Mouse (Mus musculus) hindlimb bud, embryonic 11.5 days (tissue): ENCODE results near the gene Ctdsp2.
A peak's percentile ranks its signal among the peaks of the same experiment; 100 is the strongest.

ENCODE experiments used
- DNase-seq: peaks from one replicate; pipeline ENCODE4 v3.0.0-alpha.2; 2012; ENCODE audit warnings: low read depth, low spot score; ENCODE audit errors: extremely low spot score

The Ctdsp2 gene

DNA sequence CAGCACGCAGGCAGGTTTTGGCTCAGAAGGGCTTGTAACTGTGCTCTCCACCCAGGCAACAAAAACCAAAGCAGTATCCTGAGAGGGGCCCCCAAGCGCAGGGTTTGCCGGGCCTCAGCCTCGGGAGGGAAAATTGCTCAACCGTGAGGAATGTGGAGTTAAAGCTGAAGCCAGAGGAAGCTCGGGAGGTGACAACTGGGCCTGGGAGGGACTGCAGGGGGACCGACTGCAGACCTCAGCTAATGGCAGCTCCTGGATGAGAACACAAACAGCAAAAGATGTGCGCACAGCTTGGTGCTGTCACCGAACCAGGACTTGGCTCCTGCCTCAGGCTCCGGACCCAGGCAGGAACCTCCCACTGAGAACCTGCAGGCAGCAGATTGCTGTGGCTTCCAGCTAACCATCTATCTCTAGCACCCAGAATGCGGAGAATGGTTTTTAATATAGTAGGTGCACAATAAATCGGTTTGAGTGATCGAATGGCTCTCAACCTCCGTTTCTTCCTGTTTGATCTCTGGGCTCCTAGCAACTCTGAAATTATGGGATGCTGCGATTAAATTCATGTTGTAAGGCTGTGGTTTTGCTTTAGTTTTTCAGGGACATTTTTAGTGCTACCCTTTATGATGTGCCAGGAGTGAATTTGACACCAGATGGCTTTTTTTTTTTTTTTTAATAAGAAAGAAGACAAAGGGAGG lies 16.1 kb upstream of the Ctdsp2 start:
- no peak for DNase-seq

DNA sequence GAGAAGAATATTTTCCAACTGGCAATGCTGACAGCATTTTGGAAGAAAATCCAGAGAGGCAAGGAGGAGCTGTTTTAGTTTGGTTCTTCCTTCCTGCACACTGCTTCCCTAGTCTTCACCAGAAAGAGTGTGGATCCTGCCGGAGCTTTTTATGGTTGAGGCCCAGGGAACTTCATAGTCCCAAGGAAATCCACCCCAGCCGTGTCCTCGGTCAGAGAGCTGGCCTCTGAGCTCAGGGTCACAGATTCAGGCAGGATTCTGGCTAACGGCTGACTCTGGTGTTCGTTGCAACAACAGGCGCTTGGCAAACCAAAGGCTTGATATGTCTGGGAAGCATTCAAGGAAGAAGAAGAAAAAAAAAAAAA lies 15.6 kb upstream of the Ctdsp2 start:
- no peak for DNase-seq

DNA sequence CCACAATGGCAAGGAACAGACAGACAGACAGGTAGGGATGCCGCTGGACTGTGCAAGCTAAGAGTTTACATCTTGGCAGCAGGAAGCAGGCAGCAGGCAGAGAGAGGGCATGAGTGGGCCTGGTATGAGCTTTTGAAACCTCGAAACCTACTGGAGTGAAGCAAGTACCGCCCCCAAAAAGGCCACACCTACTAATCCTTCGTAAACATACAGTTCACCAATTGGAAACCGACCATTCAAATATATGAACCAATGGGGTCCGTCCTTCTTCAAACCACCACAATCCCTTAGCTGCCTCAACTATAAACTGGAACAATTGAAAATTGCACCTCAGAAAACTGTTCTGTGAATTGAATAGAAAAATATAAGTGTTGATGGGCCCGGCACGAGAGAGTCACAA lies 14.7 kb upstream of the Ctdsp2 start:
- DNase-seq, result no peak

DNA sequence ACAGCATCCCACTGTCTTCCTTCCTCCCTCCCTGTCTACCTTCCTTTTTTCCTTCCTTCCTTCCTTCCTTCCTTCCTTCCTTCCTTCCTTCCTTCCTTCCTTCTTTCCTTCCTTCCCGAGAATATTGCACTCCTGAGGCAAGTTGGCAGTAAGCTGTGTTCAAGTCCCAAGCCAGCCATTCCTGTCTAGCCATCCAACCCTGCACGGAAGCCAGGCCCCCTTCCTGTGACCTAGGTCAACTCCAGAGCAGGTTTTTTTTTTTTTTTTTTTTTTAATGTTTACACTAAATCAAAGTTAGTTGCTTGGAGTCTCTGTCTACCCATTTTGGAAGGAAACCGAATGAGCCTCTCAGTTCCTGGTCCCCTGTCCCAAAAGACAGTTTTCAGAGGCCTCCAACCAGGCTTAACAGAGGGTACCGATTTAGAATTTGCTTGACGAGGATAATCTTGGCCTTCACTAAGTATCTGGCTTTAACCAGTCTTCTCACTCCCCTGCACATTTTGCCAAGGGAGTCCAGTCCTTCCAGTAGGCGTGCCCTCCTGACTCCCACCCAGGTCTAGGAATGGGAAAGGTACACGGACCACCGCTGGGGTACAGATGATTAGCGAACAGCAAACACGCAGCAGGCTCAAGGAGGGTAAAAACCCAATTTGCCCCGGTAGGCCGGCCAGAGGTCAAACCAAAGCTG lies 7.0 kb upstream of the Ctdsp2 start:
- peak; percentile 42 for DNase-seq

DNA sequence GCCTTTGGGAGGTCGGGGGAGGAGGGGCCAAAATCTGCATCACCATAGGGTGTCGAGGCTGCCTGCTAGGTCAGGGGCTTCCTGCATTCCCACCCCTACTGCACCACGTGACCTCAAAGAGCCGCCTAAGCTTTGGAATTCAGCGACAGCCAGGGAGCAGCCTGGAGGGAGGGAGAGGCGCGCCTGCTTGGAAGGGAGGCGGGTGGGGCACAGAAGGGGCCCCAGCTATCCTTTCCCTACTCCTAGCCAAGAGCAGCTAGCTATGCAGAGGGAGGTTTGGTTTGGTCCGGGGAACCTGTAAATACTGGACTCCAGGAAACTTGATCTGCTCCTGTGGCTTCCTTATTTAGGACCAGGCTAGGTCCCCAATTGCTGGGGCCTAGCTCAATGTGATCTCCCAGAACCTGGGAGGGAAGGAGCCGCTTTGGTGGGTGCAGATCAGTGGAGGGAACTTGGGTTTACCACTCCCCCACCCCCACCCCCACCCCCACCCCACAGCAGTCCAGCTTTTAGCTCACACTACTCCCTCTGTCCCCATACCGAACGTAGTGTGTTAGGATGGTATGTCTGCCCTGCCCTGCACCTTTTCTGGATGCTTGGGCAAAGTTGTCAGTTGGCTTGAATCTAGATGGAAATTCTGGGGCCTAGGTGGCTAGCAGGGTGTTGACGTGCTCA lies 6.3 kb upstream of the Ctdsp2 start:
- DNase-seq, result peak; percentile 56

DNA sequence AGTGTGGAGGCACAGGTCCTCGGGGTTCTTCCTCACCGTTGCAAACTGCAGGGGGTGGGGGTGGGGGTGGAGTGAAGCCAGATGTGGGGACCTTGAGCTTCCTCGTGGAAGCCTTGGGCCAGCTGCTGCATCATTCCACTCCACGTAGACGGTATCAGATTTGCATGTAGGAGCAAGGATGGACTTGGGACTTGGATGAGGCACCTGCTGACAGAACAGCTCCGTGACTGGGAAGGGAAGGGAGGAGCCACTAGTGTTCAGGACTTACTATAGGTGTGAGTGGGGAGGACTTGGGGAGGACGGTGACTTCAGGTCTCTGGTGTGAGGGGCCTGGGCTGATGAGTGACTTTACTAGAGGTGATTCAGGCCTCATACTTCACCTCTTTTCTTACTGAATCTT lies 5.5 kb upstream of the Ctdsp2 start:
- no peak for DNase-seq

DNA sequence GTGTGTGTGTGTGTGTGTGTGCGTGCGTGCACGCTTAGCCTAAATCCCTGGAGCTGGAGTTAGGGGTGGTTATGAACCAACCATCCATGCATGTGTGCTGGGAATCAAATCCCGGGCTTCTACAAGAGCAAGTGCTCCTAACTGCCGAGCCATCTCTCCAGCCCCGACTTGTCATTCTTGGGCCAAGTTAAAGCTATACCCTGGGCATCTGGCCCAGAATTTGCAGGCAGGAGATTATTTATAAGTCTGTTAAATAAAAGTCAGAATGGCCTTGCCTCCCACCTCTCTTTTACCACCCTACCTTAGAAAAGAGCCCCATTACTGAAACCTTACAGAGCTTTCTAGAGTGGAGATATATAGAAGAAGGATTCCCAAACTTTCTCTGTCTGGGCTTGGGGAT lies 2.8 kb upstream of the Ctdsp2 start:
- DNase-seq, result no peak

DNA sequence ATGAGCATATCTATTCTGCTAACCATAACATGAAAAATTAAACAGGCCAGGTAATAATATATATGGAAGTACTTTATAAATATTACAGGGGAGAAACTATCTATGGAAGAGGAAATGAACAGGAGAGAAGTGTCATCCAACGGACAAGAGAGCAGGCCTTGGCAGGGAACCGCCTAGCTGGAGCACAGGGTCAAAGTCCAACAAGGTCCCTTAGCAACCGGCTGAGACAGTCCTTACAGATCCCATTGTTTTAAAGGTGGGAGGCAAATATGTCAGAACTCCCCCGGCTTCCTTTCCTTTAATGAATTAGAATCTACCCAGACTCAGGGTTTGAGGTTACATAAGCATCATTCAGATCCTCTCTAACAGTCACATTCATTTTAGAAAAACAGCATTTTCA lies 1.4 kb upstream of the Ctdsp2 start:
- DNase-seq, result no peak

DNA sequence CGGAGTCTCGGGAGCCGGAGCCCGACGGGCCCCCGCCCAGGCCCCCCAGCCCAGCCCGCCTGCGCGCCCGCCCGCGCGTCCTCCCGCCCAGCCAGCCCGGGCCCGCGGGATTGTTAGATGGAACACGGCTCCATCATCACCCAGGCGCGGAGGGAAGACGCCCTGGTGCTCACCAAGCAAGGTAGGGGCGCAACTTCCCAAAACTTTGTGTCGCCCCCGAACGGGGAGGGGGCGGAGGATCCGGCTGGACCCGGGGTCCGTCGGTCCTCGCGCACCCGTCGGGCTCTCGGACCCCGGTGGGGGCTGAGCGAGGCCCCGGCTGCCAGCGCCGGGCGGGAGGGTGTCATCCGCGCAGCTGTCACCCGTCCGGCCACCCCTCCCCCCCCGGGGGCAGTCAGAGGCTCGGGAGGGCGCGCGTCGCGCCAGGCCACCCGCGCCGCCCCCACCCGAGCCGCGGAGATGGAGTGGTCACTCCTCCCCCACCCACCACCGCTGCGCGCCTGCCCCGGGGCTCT lies 661 bp downstream of the Ctdsp2 start:
- no peak for DNase-seq

DNA sequence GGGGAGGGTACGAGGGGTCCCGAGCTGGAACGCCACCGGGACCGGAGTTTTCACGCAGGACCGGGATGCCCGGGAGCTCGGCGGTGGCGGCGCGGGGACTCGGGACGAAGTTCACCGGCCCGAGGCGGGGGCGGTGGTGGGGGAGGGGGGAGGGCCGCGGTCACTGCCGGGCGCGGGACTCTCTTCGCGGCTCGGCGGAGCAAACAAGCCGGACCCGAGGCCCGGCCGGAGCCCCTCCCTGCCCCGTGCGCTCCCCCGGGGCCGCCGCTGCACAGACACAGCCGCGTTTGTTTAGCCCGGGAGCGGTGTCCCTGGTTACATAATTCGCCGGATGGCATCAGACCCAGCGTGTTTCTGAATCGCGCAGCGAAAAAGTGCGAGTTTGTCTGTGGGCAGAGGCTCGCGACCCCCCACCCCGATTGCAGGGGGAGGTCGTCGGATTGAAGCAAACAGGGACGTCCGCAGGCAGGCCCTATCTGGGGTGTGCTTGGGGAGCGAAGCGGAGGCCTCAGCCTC lies 1.2 kb downstream of the Ctdsp2 start:
- no peak for DNase-seq

DNA sequence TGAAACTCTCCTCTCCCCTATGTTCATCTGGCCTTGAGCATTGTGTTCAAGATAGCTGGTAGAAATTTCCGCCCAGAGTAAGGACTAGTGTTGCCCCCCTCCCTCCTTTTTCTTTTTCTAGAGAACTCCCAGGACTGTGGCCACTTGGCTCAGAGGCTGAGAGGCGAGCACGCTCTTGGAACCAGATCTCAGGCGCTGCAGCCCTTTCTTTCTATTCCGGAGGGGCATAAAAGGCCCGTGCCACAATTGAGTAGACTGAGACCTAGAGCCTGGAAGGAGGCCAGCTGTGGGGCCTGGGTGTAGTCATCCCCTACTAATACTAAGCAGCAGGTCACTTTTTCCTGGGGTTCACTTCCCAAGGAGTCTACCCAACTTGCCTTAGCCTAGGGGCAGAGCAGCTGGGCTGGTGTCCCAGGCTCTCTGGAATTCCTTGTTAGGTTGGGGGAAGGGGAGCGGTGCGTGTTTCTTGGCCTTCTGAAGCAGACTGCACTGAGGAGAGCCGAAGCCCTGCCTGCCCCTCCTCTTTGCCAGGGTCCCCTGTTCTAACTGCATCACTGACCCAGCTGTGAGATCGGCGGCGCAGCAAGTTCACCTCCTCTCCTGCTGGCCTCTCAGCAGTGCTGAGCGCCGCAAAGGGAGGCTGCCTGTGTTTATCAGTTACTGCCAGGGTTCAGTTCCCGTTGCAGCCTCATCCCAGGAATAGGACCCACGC lies 1.9 kb downstream of the Ctdsp2 start:
- no peak for DNase-seq

DNA sequence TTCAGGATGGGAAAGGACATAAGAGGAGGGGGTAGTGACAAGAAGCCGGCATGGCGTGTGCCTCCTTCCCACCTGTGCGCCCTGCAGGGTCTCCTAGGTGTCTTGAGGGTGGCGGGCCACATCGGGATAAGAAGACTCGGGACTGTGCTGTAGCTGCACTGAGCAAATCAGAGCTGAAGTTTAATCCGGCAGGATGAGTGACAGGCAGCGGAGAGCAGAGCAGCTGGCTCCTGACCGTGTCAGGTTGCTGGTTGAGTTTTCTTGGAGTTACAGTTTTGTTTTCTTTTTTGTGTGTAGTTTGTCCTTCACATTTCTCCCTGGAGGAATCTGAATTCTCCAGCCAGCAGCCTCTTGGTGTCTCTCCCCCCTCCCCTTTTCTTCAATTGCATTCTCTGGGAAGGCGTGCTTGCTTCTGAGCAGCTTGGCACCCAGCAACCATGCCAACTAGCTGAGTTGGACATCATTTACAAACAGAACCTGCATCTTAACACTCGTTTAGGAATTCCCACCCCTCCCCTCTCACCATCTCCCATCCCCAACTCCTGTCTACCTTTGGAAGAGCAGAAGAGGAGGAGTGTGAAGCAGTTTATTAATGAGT lies 2.5 kb downstream of the Ctdsp2 start:
- DNase-seq, result no peak

DNA sequence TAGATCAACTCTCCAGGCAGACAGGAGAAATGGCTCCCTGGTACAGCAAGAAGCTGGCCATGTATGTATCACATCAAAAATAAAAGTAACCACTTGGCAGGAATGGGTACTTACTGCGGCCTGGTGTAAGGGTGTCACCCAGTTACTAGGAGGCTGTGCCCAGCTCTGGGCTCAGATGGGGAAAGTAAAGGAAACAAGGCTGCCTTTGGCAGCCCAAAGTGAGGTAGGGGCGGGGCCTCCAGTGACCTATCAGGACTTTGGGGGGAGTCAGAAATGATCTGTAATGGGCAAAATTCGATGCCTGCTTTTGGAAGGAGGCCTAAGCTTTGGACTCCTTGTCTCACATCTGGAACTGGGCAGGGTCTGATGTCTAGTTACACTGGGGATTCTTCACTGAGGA lies 3.2 kb downstream of the Ctdsp2 start:
- DNase-seq, result no peak

DNA sequence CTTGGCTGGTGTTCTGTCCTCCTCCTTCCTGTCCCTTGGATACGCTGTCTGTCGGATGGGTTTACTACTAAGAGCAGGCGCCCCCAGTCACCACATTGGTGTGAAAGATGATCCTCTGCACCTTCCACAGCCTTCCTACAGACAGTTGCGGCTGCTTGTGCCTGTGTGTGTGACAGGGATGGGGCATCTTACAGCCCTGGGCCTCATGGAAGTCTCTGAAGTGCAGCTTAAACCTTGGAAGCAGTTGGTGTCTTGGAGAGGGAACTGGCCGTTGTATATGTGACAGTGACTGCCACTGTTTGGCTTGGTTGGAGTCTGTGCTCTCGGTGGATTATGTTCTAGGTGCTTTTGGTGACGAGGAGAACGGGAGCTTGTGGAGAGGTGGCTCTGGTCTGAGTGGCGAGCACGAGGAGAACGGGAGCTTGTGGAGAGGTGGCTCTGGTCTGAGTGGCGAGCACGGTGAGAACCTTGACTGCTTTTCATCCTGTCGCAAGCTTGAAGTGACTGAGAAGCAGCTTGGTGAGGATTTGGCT lies 4.7 kb downstream of the Ctdsp2 start:
- DNase-seq, result no peak

DNA sequence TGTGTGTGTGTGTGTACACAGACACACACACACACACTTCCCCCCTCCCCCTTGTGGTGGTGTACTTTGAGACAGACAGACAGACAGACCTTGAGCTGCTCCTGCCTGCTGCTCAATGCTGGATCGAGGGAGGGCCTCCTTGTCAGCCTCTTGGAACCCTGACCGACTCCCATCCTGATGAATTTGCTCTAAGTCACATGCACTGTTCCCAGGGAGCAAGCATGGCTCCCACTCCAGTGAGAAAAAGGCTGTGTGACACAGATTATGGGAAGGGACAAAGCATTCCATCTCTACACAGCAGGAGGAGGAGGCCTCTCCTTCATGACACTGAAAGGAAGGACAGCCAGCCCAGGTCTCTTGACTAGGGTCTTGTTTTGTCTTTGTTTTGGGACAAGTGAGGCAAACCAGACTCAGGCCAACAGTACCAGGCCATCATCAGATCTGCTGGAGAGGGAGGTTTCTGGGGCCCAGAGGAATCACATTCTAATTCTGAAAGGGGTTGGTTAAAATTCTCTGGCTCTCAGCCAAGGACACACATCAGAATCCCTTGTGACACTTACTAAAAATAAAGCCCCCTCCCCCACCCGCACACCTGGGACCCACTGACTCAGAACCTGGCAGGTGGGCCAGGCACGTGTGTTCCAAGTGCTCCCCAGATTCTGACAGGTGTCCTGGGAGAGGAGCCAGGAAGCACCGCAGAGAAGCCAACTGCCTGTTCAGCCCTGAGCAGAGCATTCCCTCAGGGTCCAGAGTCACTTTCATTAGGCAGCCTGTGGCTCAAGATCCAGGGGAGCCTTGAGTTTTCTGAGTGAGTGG lies 5.9 kb downstream of the Ctdsp2 start:
- no peak for DNase-seq

DNA sequence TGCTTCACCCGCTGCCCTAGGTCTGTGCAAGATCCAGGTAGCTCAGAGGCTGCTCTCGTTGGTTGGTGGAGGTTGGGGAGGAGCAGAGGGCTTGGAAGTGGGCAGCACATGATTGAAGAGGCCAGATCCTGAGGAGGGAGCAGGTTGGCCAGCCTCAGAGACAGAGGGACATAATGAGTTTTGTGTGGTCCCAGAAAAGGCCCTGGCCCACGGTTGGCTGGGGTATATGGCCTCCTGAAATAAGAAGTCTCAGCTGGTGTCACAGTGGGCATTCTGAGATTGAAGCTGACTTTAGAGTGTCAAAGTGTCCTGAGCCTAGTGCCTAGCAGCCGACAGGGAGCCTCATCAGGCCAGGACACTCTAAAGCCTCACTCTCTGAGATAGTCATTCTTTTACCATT lies 6.6 kb downstream of the Ctdsp2 start:
- DNase-seq, result no peak

DNA sequence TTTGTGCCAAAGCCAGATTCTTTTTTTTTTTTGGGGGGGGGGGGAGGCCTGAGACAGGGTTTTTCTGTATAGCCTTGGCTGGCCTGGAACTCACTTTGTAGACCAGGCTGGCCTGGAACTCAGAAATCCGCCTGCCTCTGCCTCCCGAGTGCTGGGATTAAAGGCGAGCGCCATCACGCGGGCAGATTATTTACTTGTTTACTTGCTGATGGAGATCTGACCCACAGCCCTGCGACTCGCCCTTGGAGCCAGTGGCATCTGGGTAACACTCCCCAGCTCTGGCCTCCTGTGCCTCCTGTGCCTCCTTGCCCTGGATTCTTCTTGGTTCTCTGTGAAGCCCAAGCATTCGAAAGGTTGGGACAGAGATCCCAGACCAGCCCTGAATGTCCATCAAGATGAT lies 7.1 kb downstream of the Ctdsp2 start:
- no peak for DNase-seq

DNA sequence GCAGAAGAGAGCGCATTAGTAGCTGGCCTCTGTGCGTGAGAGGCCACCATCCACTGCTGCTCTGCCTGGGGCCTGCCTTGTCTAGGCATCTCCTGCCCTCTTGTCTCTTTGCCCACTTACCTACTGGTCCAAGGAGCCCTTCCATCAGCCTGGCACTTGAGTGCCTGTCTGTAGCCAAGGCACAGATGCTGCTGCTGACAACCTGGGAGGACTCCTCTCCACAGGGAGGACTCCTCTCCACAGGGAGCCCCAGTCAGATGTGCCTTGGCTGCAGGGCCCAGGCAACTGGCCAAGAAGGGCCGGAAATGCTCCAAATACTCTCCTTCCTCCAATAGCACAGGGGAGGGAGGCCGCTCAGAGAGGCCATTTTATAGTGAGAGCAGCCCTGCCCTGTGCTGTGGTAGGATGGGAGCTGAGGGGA lies 8.0 kb downstream of the Ctdsp2 start:
- no peak for DNase-seq

DNA sequence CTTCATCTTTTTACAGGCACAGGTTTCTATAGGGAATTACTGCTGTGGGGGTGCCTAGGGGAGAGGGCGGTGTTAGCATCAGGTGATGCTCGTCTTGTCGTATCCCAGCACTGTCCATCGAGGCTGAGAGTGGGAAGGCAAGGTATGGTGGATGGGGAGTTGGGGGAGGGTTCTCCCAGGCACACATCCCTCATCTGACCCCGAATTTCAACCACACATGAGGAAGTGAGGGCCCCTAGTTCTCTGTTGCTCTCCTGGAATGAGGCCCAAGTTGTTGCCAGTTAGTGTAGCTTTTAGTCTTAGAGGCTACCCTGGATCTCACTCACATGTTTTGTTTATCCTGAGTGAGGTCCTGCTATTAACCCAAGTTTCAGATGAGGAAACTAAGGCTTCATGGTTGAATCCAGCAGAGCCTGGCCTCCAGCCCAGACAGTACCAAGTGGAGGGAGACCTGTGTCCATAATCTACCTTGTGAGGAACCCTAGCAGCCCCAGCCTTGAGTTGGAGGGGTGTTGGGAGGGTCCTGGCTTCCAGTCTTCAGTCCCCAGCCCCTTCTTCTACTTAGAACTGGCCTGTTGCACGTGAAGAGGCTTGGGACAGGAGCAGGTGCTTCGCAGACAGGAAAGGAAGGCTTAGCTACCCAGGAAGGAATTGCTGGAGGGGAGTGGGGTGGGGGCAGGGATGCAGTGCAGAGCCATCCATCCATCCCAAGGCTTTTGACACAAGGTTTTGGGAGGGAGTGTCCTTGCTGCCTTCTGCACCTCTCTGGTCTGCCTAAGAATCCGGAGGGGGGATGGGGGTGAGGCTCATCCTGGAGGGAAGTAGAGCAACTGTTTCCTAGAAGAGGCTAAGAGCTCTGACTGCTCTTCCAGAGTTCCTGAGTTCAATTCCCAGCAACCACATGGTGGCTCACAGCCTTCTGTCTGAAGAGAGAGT lies 8.9 kb downstream of the Ctdsp2 start:
- no peak for DNase-seq
